Mouse (Mus musculus) left cerebral cortex, adult 6 months (tissue): ENCODE data around the gene Otub2. TPM values are rescaled to one million over a fixed set of nuclear protein-coding genes. Genes with fewer than 3 reads are reported as not detected.

ENCODE experiments used
- long read RNA-seq, 2 experiments: library from polyadenylated mRNA; unstranded; transcript quantifications; one replicate each; pipeline ENCODE4 v2.0.0; 2019 to 2020
- polyA plus RNA-seq: library from polyadenylated mRNA; unstranded; fragments of <200 nt; fragmentation: Nextera tagmentation; gene quantifications from 2 replicates; pipeline ENCODE4 v1.2.3, GENCODE M21; 2021

Gene Otub2
- polyA plus RNA-seq, result 20.6 and 21.1 TPM in 2 replicates
- long read RNA-seq, experiment 1, transcript Otub2-203 (5 exons, 3,055 nt), result minor isoform, 12 of 234 reads
- long read RNA-seq, experiment 1, transcript Otub2-201 (6 exons, 2,791 nt), result major isoform, 161 of 234 reads
- long read RNA-seq, experiment 1, partial matches to known transcripts, result 30 of 234 reads
- long read RNA-seq, experiment 1, other reads (novel, unspliced or antisense), result 31 of 234 reads
- long read RNA-seq, experiment 2, transcript Otub2-201 (6 exons, 2,791 nt), result major isoform, 13 of 32 reads
- long read RNA-seq, experiment 2, partial matches to known transcripts, result 16 of 32 reads
- long read RNA-seq, experiment 2, other reads (novel, unspliced or antisense), result 2 of 32 reads

GRCm38 (mm10) chr12:103388505-103389347, at the start of gene Otub2:
Gene Otub2 (plus strand): TSS chr12:103388682.

GRCm38 (mm10) chr12:103355746-103356414, 32.6 kb upstream of the Otub2 start, which contains the start of gene Asb2:
Gene Asb2 (minus strand): TSS chr12:103356001.

GRCm38 (mm10) chr12:103407720-103408119, 19.2 kb downstream of the Otub2 start, which contains the start of gene 9330161L09Rik:
Gene 9330161L09Rik (minus strand): TSS chr12:103407820.

GRCm38 (mm10) chr12:103425729-103426470, 37.4 kb downstream of the Otub2 start, which contains the start of gene Ddx24:
Gene Ddx24 (minus strand): TSS chr12:103425830.

GRCm38 (mm10) chr12:103433986-103434731, 45.7 kb downstream of the Otub2 start, which contains the start of gene Ifi27:
Gene Ifi27 (plus strand): TSS chr12:103434211.

GRCm38 (mm10) chr12:103443524-103443923, 55.0 kb downstream of the Otub2 start, which contains the start of gene Ifi27l2a:
Gene Ifi27l2a (minus strand): TSS chr12:103443680.

Other genes with a start within 250 kb of the Otub2 start
- 2.3 and 2.7 TPM in 2 replicates for gene Prima1, start 146.5 kb upstream of the Otub2 start, polyA plus RNA-seq
- gene Fam181a, start 77.7 kb upstream of the Otub2 start, polyA plus RNA-seq, result 3.4 and 4.1 TPM in 2 replicates
- gene Asb2, start 32.7 kb upstream of the Otub2 start, polyA plus RNA-seq, result 2.3 and 2.6 TPM in 2 replicates
- 0.21 and 0.23 TPM in 2 replicates for gene 9330161L09Rik, start 19.1 kb downstream of the Otub2 start, polyA plus RNA-seq
- 293 and 306 TPM in 2 replicates for gene Ddx24, start 37.1 kb downstream of the Otub2 start, polyA plus RNA-seq
- gene Ifi27, start 45.5 kb downstream of the Otub2 start, polyA plus RNA-seq, result 107 and 110 TPM in 2 replicates
- 17.9 and 44.5 TPM in 2 replicates for gene Ifi27l2a, start 55.0 kb downstream of the Otub2 start, polyA plus RNA-seq
- gene Ifi27l2b, start 68.5 kb downstream of the Otub2 start, polyA plus RNA-seq, result 0.30 TPM in 1 of 2 replicates, not detected in the other
- 5.2 and 9.5 TPM in 2 replicates for gene Ppp4r4, start 143.6 kb downstream of the Otub2 start, polyA plus RNA-seq
- gene Serpina10, start 242.8 kb downstream of the Otub2 start, polyA plus RNA-seq, result not detected in 2 replicates